In the genomic region with DNA sequence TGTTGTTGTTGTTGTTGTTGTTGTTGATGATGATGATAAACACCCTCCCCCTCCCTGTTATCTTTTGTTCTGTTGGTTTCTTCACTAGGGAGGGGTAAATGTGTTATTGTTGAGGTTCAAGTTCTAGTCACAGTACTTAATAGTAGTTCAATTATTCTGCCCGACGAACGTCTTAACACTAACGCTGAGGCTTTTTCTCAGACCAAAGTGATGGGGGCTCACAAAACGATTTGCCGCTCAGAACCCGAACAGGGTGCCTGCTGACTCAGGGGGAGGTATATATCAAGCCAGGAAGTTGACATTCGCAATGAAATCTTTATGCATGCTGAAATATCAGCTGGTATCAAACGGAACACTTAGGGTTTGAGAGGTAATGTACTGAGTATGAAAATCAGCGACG, we compare ENCODE assay signal across 9 mouse cellular contexts. TPM values are rescaled to one million over a fixed set of nuclear protein-coding genes. Genes with fewer than 3 reads are reported as not detected.
DNase-seq lines count a peak whose midpoint lies in the region; ATAC-seq and TF ChIP-seq lines count a peak whose summit lies in the region.
"Had no signal": no experiment of that assay in that cellular context is flagged by ENCODE, and none has a peak within 500 bp of the region (broad histone marks: within the 10 kb centered on the region; RNA-seq: fewer than 3 reads in every experiment).

No protein-coding gene starts in this region.

- H3K36me3 ChIP-seq in lung, postnatal 0 days (ENCODE audit: insufficient read depth, low read length): no peaks in the 10 kb centered on the region
- H3K36me3 ChIP-seq in limb, embryonic 10.5 days: no peaks in the 10 kb centered on the region
- no peaks in the 10 kb centered on the region for H3K36me3 ChIP-seq in stomach, embryonic 15.5 days

- WGBS in lung, postnatal 0 days: 32% methylated on average over 11 of the region's 11 CpGs
- WGBS in limb, embryonic 10.5 days: 38% methylated on average over 11 of the region's 11 CpGs
- 37% methylated on average over 11 of the region's 11 CpGs for WGBS in stomach, embryonic 15.5 days

- no peak for DNase-seq in gastrocnemius, adult 2 months
- no peak for DNase-seq in gastrocnemius, adult 18-20 months (ENCODE audit: low spot score)
- no peak for DNase-seq in lung, postnatal 0 days (ENCODE audit: low spot score)
- DNase-seq in lung, adult 18-20 months: no peak
- DNase-seq in limb, embryonic 10.5 days (ENCODE audit: low spot score): no peak
- no peak for DNase-seq in layer of hippocampus, adult 11-12 months (ENCODE audit: low spot score)
- no peak for DNase-seq in gastrocnemius, postnatal 14 days

- H3K9me3 ChIP-seq in lung, postnatal 0 days (ENCODE audit: low read length): no peaks in the 10 kb centered on the region; the same call in 1 of the 2 replicates
- H3K9me3 ChIP-seq in limb, embryonic 10.5 days (replicated peaks): no peaks in the 10 kb centered on the region
- H3K9me3 ChIP-seq in stomach, embryonic 15.5 days: no peaks in the 10 kb centered on the region

- H3K9ac ChIP-seq in lung, postnatal 0 days (replicated peaks; ENCODE audit: low read depth): no peak overlapping the region
- H3K9ac ChIP-seq in stomach, embryonic 15.5 days: no peak overlapping the region
- H3K9ac ChIP-seq: liver, embryonic 14.5 days had no signal

- H3K27ac ChIP-seq in gastrocnemius, adult 2 months: peak overlapping the region; percentile 90
- H3K27ac ChIP-seq in lung, postnatal 0 days (ENCODE audit: low read length): no peak overlapping the region
- H3K27ac ChIP-seq in limb, embryonic 10.5 days: no peak overlapping the region
- H3K27ac ChIP-seq in stomach, embryonic 15.5 days: no peak overlapping the region
- H3K27ac ChIP-seq: liver, embryonic 14.5 days had no signal

- no peak for TF ChIP-seq EP300 in lung, postnatal 0 days (IDR thresholded peaks at IDR 0.05)

- no peak for TF ChIP-seq CTCF in gastrocnemius, adult 2 months (IDR thresholded peaks at IDR 0.05)
- no peak for TF ChIP-seq CTCF in lung, postnatal 0 days (IDR thresholded peaks at IDR 0.05)

- peaks cover 3% of the 10 kb centered on the region; the same call in 1 of the 2 replicates for H3K4me1 ChIP-seq in lung, postnatal 0 days (ENCODE audit: insufficient read depth, low read depth, low read length)
- peaks cover 17% of the 10 kb centered on the region for H3K4me1 ChIP-seq in limb, embryonic 10.5 days
- no peaks in the 10 kb centered on the region for H3K4me1 ChIP-seq in stomach, embryonic 15.5 days

- ATAC-seq in lung, postnatal 0 days: no peak
- no peak for ATAC-seq in stomach, embryonic 15.5 days (ENCODE audit: insufficient read depth, low FRiP score, low read depth)

- H3K4me2 ChIP-seq in lung, postnatal 0 days (replicated peaks; ENCODE audit: low read depth, low read length): peak overlapping the region; percentile 88
- H3K4me2 ChIP-seq in stomach, embryonic 15.5 days: peak overlapping the region; percentile 99

- peak overlapping the region; percentile 87 for H3K4me3 ChIP-seq in gastrocnemius, adult 2 months
- peak overlapping the region; percentile 52 for H3K4me3 ChIP-seq in lung, postnatal 0 days (ENCODE audit: low read depth, low read length)
- peak overlapping the region; percentile 77 for H3K4me3 ChIP-seq in limb, embryonic 10.5 days
- peak overlapping the region; percentile 61; the same call in 1 of the 2 replicates for H3K4me3 ChIP-seq in stomach, embryonic 15.5 days (replicated peaks)

- intact Hi-C loops in gastrocnemius, adult 2 months (cut with DNase I): loop anchor here (5.0 kb wide), 1 partner anchor 37 kb away; no protein-coding TSS in a partner anchor
- intact Hi-C loops in gastrocnemius, postnatal 14 days (cut with DNase I; ENCODE audit: low total_unique reads): loop anchor here (5.0 kb wide), 1 partner anchor 42 kb away; no protein-coding TSS in a partner anchor

- no peaks in the 10 kb centered on the region for H3K27me3 ChIP-seq in lung, postnatal 0 days (replicated peaks; ENCODE audit: insufficient read depth, low read length)
- H3K27me3 ChIP-seq in limb, embryonic 10.5 days (ENCODE audit: low read depth, poor library complexity, severe bottlenecking): peaks cover 45% of the 10 kb centered on the region
- peaks cover 7% of the 10 kb centered on the region; the same call in 1 of the 2 replicates for H3K27me3 ChIP-seq in stomach, embryonic 15.5 days (replicated peaks)

RNA-seq across cellular contexts. Expression of a gene that starts 1.4 kb away (rescaled TPM):
- 10 to 100 TPM; 13.6 to 24.9 TPM for total RNA-seq in gastrocnemius, adult 2 months (2021)
- total RNA-seq in gastrocnemius, adult 18-20 months (2021): 10 to 100 TPM; 12.2 to 19.0 TPM
- 33.2 and 38.2 TPM in 2 replicates for polyA plus RNA-seq in lung, postnatal 0 days (2015; fragmentation: Nextera tagmentation; extraction: Ambion mirVana)
- 0.89 and 1.4 TPM in 2 replicates for polyA plus RNA-seq in limb, embryonic 10.5 days (2016; fragmentation: Nextera tagmentation; extraction: Ambion mirVana)
- 4.2 and 5.7 TPM in 2 replicates for polyA plus RNA-seq in stomach, embryonic 15.5 days (2015; fragmentation: Nextera tagmentation; extraction: Ambion mirVana)
- total RNA-seq in gastrocnemius, postnatal 14 days (2021): 10 to 100 TPM; 19.4 to 24.7 TPM

RNA-seq across cellular contexts. Expression of a gene that starts 39.8 kb away (rescaled TPM):
- 10 to 100 TPM; 13.4 to 19.5 TPM for total RNA-seq in gastrocnemius, adult 2 months (2021)
- total RNA-seq in gastrocnemius, adult 18-20 months (2021): 10 to 100 TPM; 13.8 to 15.1 TPM
- 27.0 and 29.4 TPM in 2 replicates for polyA plus RNA-seq in lung, postnatal 0 days (2015; fragmentation: Nextera tagmentation; extraction: Ambion mirVana)
- 52.5 and 55.3 TPM in 2 replicates for polyA plus RNA-seq in limb, embryonic 10.5 days (2016; fragmentation: Nextera tagmentation; extraction: Ambion mirVana)
- 41.9 and 48.6 TPM in 2 replicates for polyA plus RNA-seq in stomach, embryonic 15.5 days (2015; fragmentation: Nextera tagmentation; extraction: Ambion mirVana)
- total RNA-seq in gastrocnemius, postnatal 14 days (2021): 10 to 100 TPM; 18.4 to 20.8 TPM

RNA-seq across cellular contexts. Expression of a gene that starts 59.4 kb away (rescaled TPM):
- total RNA-seq in gastrocnemius, adult 2 months (2021): 10 to 100 TPM; 23.6 to 34.1 TPM
- total RNA-seq in gastrocnemius, adult 18-20 months (2021): 10 to 100 TPM; 25.5 to 30.0 TPM
- polyA plus RNA-seq in lung, postnatal 0 days (2015; fragmentation: Nextera tagmentation; extraction: Ambion mirVana): 13.9 and 17.3 TPM in 2 replicates
- polyA plus RNA-seq in limb, embryonic 10.5 days (2016; fragmentation: Nextera tagmentation; extraction: Ambion mirVana): 35.6 and 39.5 TPM in 2 replicates
- polyA plus RNA-seq in stomach, embryonic 15.5 days (2015; fragmentation: Nextera tagmentation; extraction: Ambion mirVana): 28.6 and 31.6 TPM in 2 replicates
- total RNA-seq in gastrocnemius, postnatal 14 days (2021): 10 to 100 TPM; 25.5 to 26.7 TPM
